Mouse (Mus musculus) midbrain, embryonic 14.5 days (tissue): ENCODE data around the gene Ilf3. TPM values are rescaled to one million over a fixed set of nuclear protein-coding genes. Genes with fewer than 3 reads are reported as not detected.

ENCODE experiments used
- ATAC-seq: fragments of 200-750 bp; cut with Nextera tagmentation; 2 replicates; pipeline ENCODE4 v1.8.0; 2017; ENCODE audit warnings: moderate number of reproducible peaks, moderate library complexity; ENCODE audit not compliant: low FRiP score, low TSS enrichment
- DNase-seq: peaks from one replicate; pipeline ENCODE4 v3.0.0-alpha.2; 2015
- H3K27ac ChIP-seq: fragments of 300-500 bp; sonication (generic); replicated peaks from 2 replicates; pipeline ENCODE4 v1.5.1; 2014; ENCODE audit warnings: mild to moderate bottlenecking, low read depth, low read length, moderate library complexity
- H3K27me3 ChIP-seq: fragments of 300-500 bp; sonication (generic); 2 replicates; pipeline ENCODE4 v1.6.1; 2014; ENCODE audit warnings: low read length, control low read depth, mixed read lengths; ENCODE audit not compliant: control insufficient read depth, insufficient read depth
- H3K36me3 ChIP-seq: fragments of 300-500 bp; sonication (generic); 2 replicates; pipeline ENCODE4 v1.6.1; 2014; ENCODE audit warnings: low read length, control low read depth; ENCODE audit not compliant: control insufficient read depth, insufficient read depth
- H3K4me1 ChIP-seq: fragments of 300-500 bp; sonication (generic); 2 replicates; pipeline ENCODE4 v1.6.1; 2014; ENCODE audit warnings: mild to moderate bottlenecking, antibody characterized with exemption, low read length, control low read depth; ENCODE audit not compliant: control insufficient read depth, insufficient read depth
- H3K4me2 ChIP-seq: fragments of 300-500 bp; sonication (generic); 2 replicates; pipeline ENCODE4 v1.6.1; 2014; ENCODE audit warnings: mild to moderate bottlenecking, low read length, moderate library complexity
- H3K4me3 ChIP-seq: fragments of 300-500 bp; sonication (generic); replicated peaks from 2 replicates; pipeline ENCODE4 v1.5.1; 2014; ENCODE audit warnings: low read depth, low read length
- H3K9ac ChIP-seq: fragments of 300-500 bp; sonication (generic); replicated peaks from 2 replicates; pipeline ENCODE4 v1.6.1; 2014; ENCODE audit warnings: mild to moderate bottlenecking, low read length, moderate library complexity
- H3K9me3 ChIP-seq: fragments of 300-500 bp; sonication (generic); 2 replicates; pipeline ENCODE4 v1.6.1; 2016; ENCODE audit warnings: low read length, control low read depth, mixed read lengths; ENCODE audit not compliant: control insufficient read depth
- WGBS: fragments of 180-500 bp; shearing (Covaris S2); extraction: QIAGEN DNeasy Blood & Tissue Kit; methylation state at CpG from one replicate; pipeline ENCODE4 v1.1.7; 2014; 5-methylcytosine and 5-hydroxymethylcytosine counted together
- polyA plus RNA-seq: library from polyadenylated mRNA; unstranded; fragments of >200 nt; fragmentation: Nextera tagmentation; extraction: Ambion mirVana; gene quantifications from 2 replicates; pipeline ENCODE4 v1.2.1, GENCODE M21; 2014

The Ilf3 gene
- polyA plus RNA-seq, 1 experiment from 2014 or later = 267 TPM

DNA sequence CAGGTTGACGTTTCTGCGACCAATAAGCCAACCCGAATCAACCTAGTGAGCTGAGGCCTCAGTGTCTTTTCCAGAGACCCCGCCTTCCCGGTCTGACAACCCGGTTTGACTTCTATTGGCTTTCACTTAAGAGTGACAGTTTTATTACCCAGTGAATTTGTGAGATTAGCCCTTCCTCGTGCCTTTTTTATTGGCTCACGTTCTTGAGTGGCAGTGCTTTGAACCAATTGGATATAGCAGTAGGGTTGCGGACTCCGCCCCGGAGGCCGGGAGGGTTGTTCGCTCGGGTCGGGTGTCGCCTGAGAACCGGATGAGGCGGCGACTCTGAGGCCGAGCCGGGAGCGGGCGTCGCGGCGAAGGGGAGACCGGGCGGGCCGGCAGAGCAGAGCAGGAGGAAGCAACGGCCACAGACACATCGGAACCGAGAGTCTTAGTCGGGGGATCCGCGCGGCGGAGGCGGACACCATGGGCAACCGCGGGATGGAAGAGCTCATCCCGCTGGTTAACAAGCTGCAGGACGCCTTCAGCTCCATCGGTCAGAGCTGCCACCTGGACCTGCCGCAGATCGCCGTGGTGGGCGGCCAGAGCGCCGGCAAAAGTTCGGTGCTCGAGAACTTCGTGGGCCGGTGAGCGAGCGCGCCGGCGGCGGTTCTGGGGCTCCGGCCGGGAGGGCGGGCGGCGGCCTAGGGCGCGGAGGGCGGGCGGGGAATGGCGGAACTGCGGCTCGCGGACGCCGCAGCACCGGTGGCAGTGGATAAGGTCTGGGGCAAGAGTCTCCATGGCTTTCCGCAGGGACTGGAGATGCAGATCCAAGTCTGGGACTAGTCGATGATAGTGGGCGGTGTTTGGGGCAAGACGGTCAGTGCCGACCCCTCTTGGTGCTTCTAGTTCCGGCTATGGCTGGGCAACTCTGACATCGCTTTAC lies 57.2 kb downstream of the Ilf3 start, which contains the start of gene Dnm2:
Gene Dnm2 (plus strand): TSS at position 278 of the 925 bp plus-strand sequence.
- H3K27ac ChIP-seq = peak within 1 kb of the TSS; percentile 83
- no peaks in the 10 kb centered on the region for H3K9me3 ChIP-seq
- under 1% methylated on average over 80 of the region's 82 CpGs for WGBS
- peak; percentile 99 for DNase-seq
- no peaks in the 10 kb centered on the region for H3K27me3 ChIP-seq
- H3K9ac ChIP-seq = peak within 1 kb of the TSS; percentile 86
- peak within 1 kb of the TSS; percentile 97 for H3K4me3 ChIP-seq
- H3K4me1 ChIP-seq = peaks cover 28% of the 10 kb centered on the region
- ATAC-seq = peak; percentile 99
- H3K4me2 ChIP-seq = peak within 1 kb of the TSS; percentile 94
- peaks cover 17% of the 10 kb centered on the region for H3K36me3 ChIP-seq

DNA sequence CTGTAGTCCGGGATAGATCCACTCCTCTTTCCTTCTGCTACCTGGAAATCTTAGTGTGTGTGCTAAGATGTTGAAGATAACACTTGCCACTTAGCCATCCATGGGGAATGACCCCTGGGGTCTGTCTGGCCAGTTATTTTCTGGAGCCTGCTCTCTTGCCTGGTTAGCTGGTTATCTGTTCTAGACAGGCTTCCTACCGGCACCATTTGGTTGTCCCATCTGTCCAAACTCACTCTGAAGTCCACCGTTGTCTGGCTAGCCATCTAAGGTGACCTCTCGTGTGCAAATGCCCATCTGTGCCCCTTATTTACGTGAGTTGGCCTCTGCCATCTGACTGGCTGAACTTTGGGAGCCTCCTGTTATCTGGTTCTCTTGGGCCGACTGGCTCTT lies 57.9 kb downstream of the Ilf3 start:
- H3K9me3 ChIP-seq = no peaks in the 10 kb centered on the region
- peaks cover 28% of the 10 kb centered on the region for H3K4me1 ChIP-seq
- H3K27me3 ChIP-seq = no peaks in the 10 kb centered on the region
- DNase-seq (no peak), ATAC-seq (no peak)
- H3K27ac ChIP-seq = peak overlapping the region; percentile 83; the same call in 1 of the 2 replicates
- peak overlapping the region; percentile 94 for H3K4me2 ChIP-seq
- 14% methylated on average over 6 of the region's 6 CpGs for WGBS
- peaks cover 11% of the 10 kb centered on the region for H3K36me3 ChIP-seq
- peak overlapping the region; percentile 86 for H3K9ac ChIP-seq
- peak overlapping the region; percentile 97 for H3K4me3 ChIP-seq

DNA sequence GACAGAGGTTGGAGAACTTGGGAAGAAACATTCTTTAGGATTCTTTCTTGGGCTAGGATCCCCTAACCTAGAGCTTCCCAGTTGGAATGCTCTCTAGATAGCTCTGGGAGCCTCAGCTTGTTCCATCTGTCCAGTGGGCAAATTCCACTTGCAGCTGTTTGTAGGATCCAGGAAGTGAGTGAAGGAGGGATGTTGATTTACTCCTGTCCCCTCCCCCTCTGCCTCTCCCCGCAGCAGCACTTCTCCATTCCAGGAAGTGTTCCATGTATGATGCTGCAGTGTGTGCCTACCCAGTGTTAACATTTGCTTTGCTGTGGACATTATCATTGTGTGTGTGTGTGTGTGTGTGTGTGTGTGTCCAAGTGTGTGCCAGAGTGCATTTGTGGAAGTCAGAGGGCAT lies 58.3 kb downstream of the Ilf3 start:
- Histone ChIP-seq H3K4me2 (peak overlapping the region; percentile 94), H3K4me1 (peaks cover 28% of the 10 kb centered on the region), H3K9ac (peak overlapping the region; percentile 86), H3K27ac (no peak overlapping the region), H3K36me3 (peaks cover 6% of the 10 kb centered on the region), H3K27me3 (no peaks in the 10 kb centered on the region), H3K4me3 (peak overlapping the region; percentile 97), H3K9me3 (no peaks in the 10 kb centered on the region)
- no peak for ATAC-seq
- 50% methylated on average over 1 of the region's 1 CpGs for WGBS
- no peak for DNase-seq

DNA sequence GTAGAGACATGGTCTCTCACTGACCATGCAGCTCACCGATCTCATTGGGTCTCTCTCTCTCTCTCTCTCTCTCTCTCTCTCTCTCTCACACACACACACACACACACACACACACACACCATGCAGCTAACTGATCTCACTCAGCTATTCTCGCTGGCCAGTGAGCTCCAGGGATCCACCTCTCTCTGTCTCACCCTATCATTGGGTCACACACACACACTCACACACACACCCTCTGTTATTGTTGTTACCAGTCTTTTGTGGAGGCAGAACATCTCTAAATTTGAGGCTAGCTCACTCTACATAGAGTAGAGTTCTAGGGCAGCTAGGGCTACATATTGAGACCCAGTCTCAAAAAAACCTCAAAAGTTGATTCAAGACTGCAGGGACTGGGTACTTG lies 58.9 kb downstream of the Ilf3 start:
- Histone ChIP-seq H3K4me2 (peak overlapping the region; percentile 94), H3K27ac (no peak overlapping the region), H3K4me1 (peaks cover 28% of the 10 kb centered on the region), H3K4me3 (peak overlapping the region; percentile 97; the same call in 1 of the 2 replicates), H3K9me3 (no peaks in the 10 kb centered on the region), H3K27me3 (no peaks in the 10 kb centered on the region), H3K9ac (no peak overlapping the region), H3K36me3 (peaks cover 1% of the 10 kb centered on the region; the same call in 1 of the 2 replicates)
- no peak for DNase-seq
- WGBS = 83% methylated on average over 2 of the region's 2 CpGs
- ATAC-seq = no peak

DNA sequence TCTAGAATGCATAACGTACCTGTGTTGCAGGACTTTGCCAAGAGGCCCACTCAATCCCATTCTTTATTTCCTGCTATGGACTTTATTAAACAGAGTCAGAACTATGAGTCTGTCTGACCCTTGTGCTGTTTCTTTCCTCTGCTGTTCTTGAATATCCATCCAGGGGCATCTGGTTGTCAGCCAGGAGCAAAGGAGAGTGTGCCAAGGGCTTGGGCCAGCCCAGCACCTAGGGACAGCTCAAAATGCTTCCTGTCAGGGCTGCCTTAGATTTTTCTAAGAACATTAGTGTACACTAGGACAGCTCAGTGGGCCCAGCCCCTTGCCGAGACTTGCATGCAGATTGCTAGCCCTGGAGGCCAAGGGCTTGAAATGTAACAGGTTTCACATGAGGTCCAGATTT lies 60.1 kb downstream of the Ilf3 start:
- H3K4me1 ChIP-seq = peaks cover 28% of the 10 kb centered on the region
- WGBS = 91% methylated on average over 2 of the region's 2 CpGs

DNA sequence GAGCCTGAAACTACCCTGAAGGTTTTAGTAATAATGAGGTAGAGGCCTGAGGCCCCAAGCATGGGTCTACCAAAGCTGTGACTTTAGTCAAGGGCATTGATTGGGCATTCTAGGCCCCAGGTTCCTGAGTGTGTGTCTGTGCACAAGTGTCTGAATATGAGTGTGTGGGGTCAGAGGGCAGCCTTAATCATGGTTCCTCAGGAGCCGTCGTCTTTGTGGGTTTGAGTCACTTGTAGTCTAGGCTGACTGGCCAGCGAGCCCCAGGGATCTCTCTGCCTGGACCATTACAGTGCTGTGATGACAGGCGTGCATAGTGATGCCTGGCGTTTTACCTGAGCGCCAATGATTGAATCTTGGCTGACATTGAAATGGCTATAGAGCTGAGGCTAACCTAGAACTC lies 60.5 kb downstream of the Ilf3 start:
- DNase-seq = no peak
- H3K27ac ChIP-seq = no peak overlapping the region
- no peaks in the 10 kb centered on the region for H3K9me3 ChIP-seq
- WGBS = 89% methylated on average over 6 of the region's 6 CpGs
- no peak overlapping the region for H3K9ac ChIP-seq
- no peak overlapping the region for H3K4me2 ChIP-seq
- ATAC-seq = no peak
- H3K36me3 ChIP-seq = no peaks in the 10 kb centered on the region
- H3K27me3 ChIP-seq = no peaks in the 10 kb centered on the region
- no peak overlapping the region for H3K4me3 ChIP-seq
- H3K4me1 ChIP-seq = peaks cover 28% of the 10 kb centered on the region

More for the DNA sequence above, 60.1 kb downstream of the Ilf3 start:
- H3K9ac ChIP-seq = no peak overlapping the region
- ATAC-seq = no peak
- H3K4me2 ChIP-seq = no peak overlapping the region
- no peaks in the 10 kb centered on the region for H3K36me3 ChIP-seq
- no peak for DNase-seq
- no peaks in the 10 kb centered on the region for H3K27me3 ChIP-seq
- H3K27ac ChIP-seq = no peak overlapping the region
- H3K4me3 ChIP-seq = no peak overlapping the region
- H3K9me3 ChIP-seq = no peaks in the 10 kb centered on the region

DNA sequence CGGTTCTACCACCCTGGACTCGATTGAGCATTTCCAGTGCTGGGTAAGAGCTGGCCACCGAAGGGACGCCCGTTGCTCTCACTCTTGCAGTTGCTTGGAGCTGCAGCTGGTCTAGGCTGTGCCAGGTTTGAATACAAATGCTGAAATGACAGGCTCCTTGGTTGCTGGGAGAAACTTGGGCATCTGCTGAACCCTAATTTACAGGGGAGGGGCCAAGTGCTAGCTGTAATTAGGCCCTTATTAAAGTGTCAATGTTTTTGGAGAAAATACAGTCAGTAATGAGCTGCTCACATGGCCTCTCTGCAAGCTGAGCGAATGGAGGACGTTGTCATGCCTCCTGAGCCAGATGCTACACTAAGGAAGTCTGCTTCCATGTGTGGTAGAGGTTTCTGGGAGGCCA lies 63.1 kb downstream of the Ilf3 start:
- ATAC-seq (no peak), DNase-seq (no peak)
- Histone ChIP-seq H3K4me3 (no peak overlapping the region), H3K9me3 (no peaks in the 10 kb centered on the region), H3K27ac (no peak overlapping the region), H3K27me3 (no peaks in the 10 kb centered on the region), H3K4me1 (peaks cover 22% of the 10 kb centered on the region), H3K9ac (no peak overlapping the region), H3K36me3 (0 out of 2 replicates have a peak, but pooled peaks cover 2% of the 10 kb centered on the region), H3K4me2 (no peak overlapping the region)
- 88% methylated on average over 7 of the region's 7 CpGs for WGBS

DNA sequence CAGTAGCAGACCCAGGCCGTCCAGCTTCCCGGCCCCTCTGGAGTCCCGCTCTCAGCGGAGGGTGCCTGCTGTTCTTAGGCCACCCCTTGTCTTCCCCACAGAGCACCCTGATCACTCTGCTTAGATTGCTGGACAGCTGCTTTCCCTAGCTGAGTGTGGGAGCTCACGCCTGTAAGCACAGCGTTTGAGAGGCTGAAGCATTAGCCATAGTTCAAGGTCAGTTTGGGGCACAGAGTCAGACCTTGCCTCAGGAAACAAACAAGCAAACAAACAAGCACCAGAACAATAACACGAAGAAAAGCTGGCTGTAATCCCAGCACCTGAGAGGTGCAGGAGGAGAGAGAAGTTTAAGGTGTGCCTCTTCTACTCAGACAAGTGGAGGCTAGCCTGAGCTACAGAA lies 64.4 kb downstream of the Ilf3 start:
- Histone ChIP-seq H3K9me3 (no peaks in the 10 kb centered on the region), H3K27me3 (no peaks in the 10 kb centered on the region), H3K4me2 (no peak overlapping the region), H3K27ac (no peak overlapping the region), H3K36me3 (0 out of 2 replicates have a peak, but pooled peaks cover 2% of the 10 kb centered on the region), H3K4me3 (no peak overlapping the region), H3K4me1 (0 out of 2 replicates have a peak, but pooled peaks cover 11% of the 10 kb centered on the region), H3K9ac (no peak overlapping the region)
- WGBS = 93% methylated on average over 7 of the region's 7 CpGs
- DNase-seq (no peak), ATAC-seq (no peak)

DNA sequence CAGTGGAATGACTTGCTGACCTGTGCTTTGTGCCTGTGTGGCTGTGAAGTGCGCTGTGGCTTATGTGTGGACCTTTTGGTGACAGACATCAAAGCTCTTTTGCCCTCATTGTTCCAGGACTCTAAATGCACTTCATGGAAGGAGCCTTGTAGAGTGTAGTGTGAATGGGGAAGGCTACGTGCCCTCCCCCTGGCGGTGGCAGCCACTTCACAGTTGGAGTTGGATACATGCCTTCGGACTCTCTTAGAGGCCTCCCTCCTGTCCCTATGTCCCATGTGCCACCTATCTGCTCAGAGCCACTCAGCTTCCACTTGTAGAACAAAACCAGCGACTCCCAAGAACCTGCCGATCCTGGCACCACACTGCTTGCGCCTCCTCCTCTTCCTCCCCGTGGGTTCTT lies 66.1 kb downstream of the Ilf3 start:
- DNase-seq (no peak), ATAC-seq (no peak)
- Histone ChIP-seq H3K9me3 (no peaks in the 10 kb centered on the region), H3K36me3 (0 out of 2 replicates have a peak, but pooled peaks cover 2% of the 10 kb centered on the region), H3K4me1 (no peaks in the 10 kb centered on the region), H3K4me3 (no peak overlapping the region), H3K4me2 (no peak overlapping the region), H3K27me3 (no peaks in the 10 kb centered on the region), H3K9ac (no peak overlapping the region), H3K27ac (no peak overlapping the region)
- WGBS = 91% methylated on average over 8 of the region's 8 CpGs
